Mouse (Mus musculus): ENCODE measurements around the gene Eml1.

- TF ChIP-seq CTCF (IDR thresholded peaks at IDR 0.05; ENCODE audit: low read depth, low read length) (no peak), POLR2A (IDR thresholded peaks at IDR 0.05; ENCODE audit: borderline replicate concordance, low read depth, low read length) (no peak)
Measured at GRCm38 (mm10) chr12:108478714-108479113, 108.0 kb downstream of the Eml1 start.
